Mouse (Mus musculus): ENCODE measurements at regions not wholly inside any gene's neighbourhood (a gene's known extent, or its start where the extent isn't known, plus 50 kb on each side); places are given as distances from the start of the nearest gene placed in this dataset.
"Not testable (repeated sequence)": the region's sequence is repeated elsewhere in the genome, so short reads cannot be mapped to it uniquely, and the experiment has no call there.

DNA sequence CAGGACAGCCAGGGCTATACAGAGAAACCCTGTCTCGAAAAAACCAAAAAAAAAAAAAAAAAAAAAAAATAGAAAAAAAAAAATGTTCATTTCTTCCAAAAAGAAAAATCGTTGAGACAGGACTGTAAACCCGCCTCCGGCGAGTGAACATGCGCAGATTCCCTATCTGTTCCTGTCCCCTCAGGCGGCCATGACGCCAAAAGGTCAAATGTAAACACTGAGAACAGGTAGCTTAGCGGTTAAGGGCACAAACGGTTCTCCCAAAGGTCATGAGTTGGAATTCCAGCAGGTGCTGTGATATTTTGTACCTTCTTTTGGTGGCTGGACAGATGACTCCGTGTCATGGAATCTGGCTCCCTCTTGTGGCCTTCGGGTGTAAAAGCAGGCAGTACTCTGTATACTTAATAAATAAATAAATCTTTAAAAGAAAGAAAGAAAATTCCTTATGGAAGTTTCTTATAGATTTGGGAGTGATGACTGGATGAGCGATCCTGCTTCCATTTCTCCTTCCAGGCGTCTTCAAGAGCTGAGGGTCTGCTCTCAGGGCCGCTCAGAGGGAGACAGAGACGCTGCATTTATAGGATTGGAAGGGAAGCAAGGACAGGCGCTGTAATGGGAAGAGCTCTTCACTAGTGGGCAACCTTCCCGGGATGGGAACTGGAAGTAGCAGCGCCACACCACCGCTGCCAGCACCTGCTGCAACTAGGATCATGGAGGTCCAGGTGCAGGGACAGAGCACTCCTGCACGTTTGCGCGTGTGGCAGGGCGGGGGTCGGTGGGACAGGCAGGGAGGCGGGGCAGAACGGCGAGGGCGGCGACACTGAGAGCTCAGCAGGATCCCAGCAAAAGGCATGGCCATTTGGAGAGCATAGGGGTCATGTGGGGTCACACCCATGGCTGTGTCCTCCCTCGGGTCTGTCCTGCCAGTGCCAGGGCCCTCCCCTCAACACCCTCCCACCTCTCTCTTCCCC lies 189.2 kb upstream of the Gm10767 start:
- H3K9ac ChIP-seq (ENCODE audit: low read length); H3K9me3 ChIP-seq (ENCODE audit: control insufficient read depth, low read length); H3K4me2 ChIP-seq (ENCODE audit: low read depth, low read length, severe bottlenecking); H3K4me3 ChIP-seq (ENCODE audit: low read depth, low read length); H3K27ac ChIP-seq (ENCODE audit: low read depth, low read length); H3K4me1 ChIP-seq (replicated peaks; ENCODE audit: control insufficient read depth, insufficient read depth, low read length); H3K27me3 ChIP-seq (ENCODE audit: control insufficient read depth, insufficient read depth, low read length); ATAC-seq (replicated peaks; ENCODE audit: low FRiP score); DNase-seq (ENCODE audit: low spot score); H3K36me3 ChIP-seq (ENCODE audit: control insufficient read depth, insufficient read depth, low read length): not testable (repeated sequence)
- 49% methylated on average over 26 of the region's 31 CpGs for whole genome bisulfite sequencing

DNA sequence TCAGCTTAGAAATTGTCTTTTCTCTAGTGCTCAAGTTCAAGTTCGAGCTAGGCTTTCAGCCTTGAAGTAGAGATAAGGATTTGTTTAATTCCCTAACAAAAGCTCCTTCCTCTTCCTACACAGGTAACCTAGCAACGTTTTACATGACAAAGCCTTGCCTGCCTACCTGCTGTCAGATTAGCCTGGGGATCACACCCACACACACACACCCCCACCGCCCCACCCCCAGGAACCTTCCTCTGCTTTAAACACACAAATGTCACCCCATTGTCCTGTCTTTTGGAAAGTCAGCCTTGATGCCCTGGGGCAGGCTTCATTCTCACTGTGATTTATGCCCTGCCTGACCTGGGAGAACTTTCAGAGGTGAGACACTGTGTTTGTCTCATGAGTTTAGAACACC lies 193.7 kb upstream of the Gm10767 start:
- H3K9me3 ChIP-seq (ENCODE audit: control insufficient read depth, low read length); H3K27ac ChIP-seq (ENCODE audit: low read depth, low read length); H3K9ac ChIP-seq (ENCODE audit: low read length); H3K4me1 ChIP-seq (replicated peaks; ENCODE audit: control insufficient read depth, insufficient read depth, low read length); ATAC-seq (replicated peaks; ENCODE audit: low FRiP score); H3K4me3 ChIP-seq (ENCODE audit: low read depth, low read length); H3K27me3 ChIP-seq (ENCODE audit: control insufficient read depth, insufficient read depth, low read length); H3K4me2 ChIP-seq (ENCODE audit: low read depth, low read length, severe bottlenecking); DNase-seq (ENCODE audit: low spot score); H3K36me3 ChIP-seq (ENCODE audit: control insufficient read depth, insufficient read depth, low read length): not testable (repeated sequence)
- 76% methylated on average over 3 of the region's 3 CpGs for WGBS

DNA sequence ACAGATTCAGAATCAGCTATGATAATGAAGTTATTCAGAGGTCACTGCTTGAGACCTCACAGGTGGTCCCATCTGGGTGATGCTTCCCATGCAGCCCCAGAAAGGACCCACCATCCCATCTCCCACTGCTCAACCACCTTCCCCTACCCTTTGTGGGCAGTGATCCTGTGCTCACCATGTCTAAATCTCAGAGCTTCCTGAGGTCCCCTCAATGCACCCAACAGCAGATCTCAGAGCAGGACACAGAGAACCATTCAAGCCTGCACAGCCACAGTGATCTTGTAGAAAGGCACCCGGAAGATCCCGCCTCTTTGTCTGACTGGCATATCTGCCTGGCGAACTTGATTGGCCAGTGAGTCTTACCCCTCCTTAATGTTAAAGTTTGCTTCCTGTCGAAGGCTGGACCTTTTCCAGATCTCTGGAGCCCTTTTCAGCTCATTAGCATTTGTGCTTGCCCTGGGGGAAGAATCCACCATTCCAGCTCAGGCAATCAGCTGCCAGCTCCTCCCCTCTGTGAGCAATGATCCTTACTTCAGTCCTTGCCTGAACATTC lies 206.7 kb upstream of the Gm10767 start:
- DNase-seq (ENCODE audit: low spot score); H3K27me3 ChIP-seq (ENCODE audit: control insufficient read depth, insufficient read depth, low read length); H3K9me3 ChIP-seq (ENCODE audit: control insufficient read depth, low read length); H3K4me1 ChIP-seq (replicated peaks; ENCODE audit: control insufficient read depth, insufficient read depth, low read length); H3K27ac ChIP-seq (ENCODE audit: low read depth, low read length); ATAC-seq (replicated peaks; ENCODE audit: low FRiP score); H3K4me2 ChIP-seq (ENCODE audit: low read depth, low read length, severe bottlenecking); H3K9ac ChIP-seq (ENCODE audit: low read length); H3K36me3 ChIP-seq (ENCODE audit: control insufficient read depth, insufficient read depth, low read length); H3K4me3 ChIP-seq (ENCODE audit: low read depth, low read length): not testable (repeated sequence)
- WGBS, result 83% methylated on average over 4 of the region's 4 CpGs

DNA sequence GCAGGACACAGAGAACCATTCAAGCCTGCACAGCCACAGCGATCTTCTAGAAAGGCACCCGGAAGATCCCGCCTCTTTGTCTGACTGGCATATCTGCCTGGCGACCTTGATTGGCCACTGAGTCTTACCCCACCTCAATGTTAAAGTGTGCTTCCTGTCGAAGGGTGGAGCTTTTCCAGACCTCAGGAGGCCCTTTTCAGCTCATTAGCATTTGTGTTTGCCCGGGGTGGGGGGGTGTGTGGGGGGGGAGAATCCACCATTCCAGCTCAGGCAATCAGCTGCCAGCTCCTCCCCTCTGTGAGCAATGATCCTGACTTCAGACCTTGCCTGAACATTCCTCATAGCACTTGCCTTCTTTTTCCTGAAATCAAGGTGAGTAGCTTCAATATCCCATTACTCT lies 223.9 kb upstream of the Gm10767 start:
- not testable (repeated sequence) for H3K4me2 ChIP-seq (ENCODE audit: low read depth, low read length, severe bottlenecking); H3K9me3 ChIP-seq (ENCODE audit: control insufficient read depth, low read length); H3K27me3 ChIP-seq (ENCODE audit: control insufficient read depth, insufficient read depth, low read length); H3K36me3 ChIP-seq (ENCODE audit: control insufficient read depth, insufficient read depth, low read length); H3K4me3 ChIP-seq (ENCODE audit: low read depth, low read length); H3K27ac ChIP-seq (ENCODE audit: low read depth, low read length); H3K9ac ChIP-seq (ENCODE audit: low read length); DNase-seq (ENCODE audit: low spot score); H3K4me1 ChIP-seq (replicated peaks; ENCODE audit: control insufficient read depth, insufficient read depth, low read length); ATAC-seq (replicated peaks; ENCODE audit: low FRiP score)
- WGBS, result 78% methylated on average over 5 of the region's 6 CpGs

DNA sequence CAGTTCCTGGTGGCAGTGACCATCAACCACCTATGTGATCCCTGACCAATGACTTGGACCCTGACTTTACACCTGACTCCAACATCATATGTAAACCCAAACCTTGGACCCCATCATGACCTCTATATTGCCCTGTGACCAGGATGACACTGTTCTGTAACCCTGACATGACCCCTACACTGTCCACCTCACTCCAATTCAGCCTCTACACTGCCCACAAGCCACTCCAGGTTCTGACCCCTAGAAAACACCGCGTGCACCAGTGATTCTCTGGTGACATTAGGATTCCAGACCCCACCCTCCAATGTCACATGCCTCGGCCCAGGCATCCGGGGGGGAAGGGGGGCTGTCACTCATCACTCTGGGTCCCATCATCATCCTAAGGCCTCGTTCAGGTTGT lies 201.3 kb upstream of the 2410141K09Rik start:
- not testable (repeated sequence) for H3K9ac ChIP-seq (ENCODE audit: low read length); H3K4me3 ChIP-seq (ENCODE audit: low read depth, low read length); H3K4me1 ChIP-seq (replicated peaks; ENCODE audit: control insufficient read depth, insufficient read depth, low read length); DNase-seq (ENCODE audit: low spot score); H3K36me3 ChIP-seq (ENCODE audit: control insufficient read depth, insufficient read depth, low read length); H3K4me2 ChIP-seq (ENCODE audit: low read depth, low read length, severe bottlenecking); H3K9me3 ChIP-seq (ENCODE audit: control insufficient read depth, low read length); ATAC-seq (replicated peaks; ENCODE audit: low FRiP score); H3K27ac ChIP-seq (ENCODE audit: low read depth, low read length); H3K27me3 ChIP-seq (ENCODE audit: control insufficient read depth, insufficient read depth, low read length)
- WGBS, result 86% methylated on average over 3 of the region's 5 CpGs

DNA sequence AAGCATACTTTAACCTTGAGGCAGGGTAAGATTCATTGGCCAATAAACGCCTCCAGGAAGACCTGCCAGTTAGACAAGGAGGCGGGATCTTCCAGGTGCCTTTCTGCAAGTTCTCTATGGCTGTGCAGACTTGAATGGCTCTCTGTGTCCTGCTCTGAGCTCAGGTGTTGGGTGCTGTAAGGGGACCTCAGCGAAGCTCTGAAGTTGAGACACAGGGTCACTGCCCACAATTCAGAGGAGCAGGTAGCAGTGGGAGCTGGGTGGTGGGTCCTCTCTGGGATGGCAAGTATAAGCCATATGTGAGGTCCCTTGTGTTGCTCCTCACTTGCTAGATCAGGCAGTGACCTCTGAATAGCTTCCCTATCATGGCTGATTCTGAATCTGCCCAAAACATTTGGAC lies 184.8 kb upstream of the 2410141K09Rik start:
- H3K4me3 ChIP-seq (ENCODE audit: low read depth, low read length); H3K4me2 ChIP-seq (ENCODE audit: low read depth, low read length, severe bottlenecking); H3K36me3 ChIP-seq (ENCODE audit: control insufficient read depth, insufficient read depth, low read length); H3K27ac ChIP-seq (ENCODE audit: low read depth, low read length); H3K27me3 ChIP-seq (ENCODE audit: control insufficient read depth, insufficient read depth, low read length); H3K9ac ChIP-seq (ENCODE audit: low read length); ATAC-seq (replicated peaks; ENCODE audit: low FRiP score); H3K4me1 ChIP-seq (replicated peaks; ENCODE audit: control insufficient read depth, insufficient read depth, low read length); H3K9me3 ChIP-seq (ENCODE audit: control insufficient read depth, low read length); DNase-seq (ENCODE audit: low spot score): not testable (repeated sequence)
- 59% methylated on average over 3 of the region's 3 CpGs for WGBS

DNA sequence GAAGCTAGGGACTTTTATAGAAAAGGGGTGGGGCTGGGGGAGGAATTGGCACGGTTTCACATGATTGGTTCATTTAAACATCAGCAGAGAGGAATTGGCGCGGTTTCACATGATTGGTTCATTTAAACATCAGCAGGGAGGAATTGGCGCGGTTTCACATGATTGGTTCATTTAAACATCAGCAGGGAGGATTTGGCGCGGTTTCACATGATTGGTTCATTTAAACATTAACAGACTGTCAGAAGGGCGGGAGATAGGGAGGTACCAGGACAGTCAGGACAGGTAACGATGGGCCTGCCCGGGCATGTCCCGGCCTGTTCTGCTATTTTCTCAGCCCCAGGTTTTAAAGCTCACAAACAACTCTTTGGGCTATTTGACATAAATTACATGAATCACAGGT lies 145.1 kb upstream of the 2410141K09Rik start:
- H3K9me3 ChIP-seq (ENCODE audit: control insufficient read depth, low read length); DNase-seq (ENCODE audit: low spot score); H3K27me3 ChIP-seq (ENCODE audit: control insufficient read depth, insufficient read depth, low read length); H3K4me1 ChIP-seq (replicated peaks; ENCODE audit: control insufficient read depth, insufficient read depth, low read length); H3K36me3 ChIP-seq (ENCODE audit: control insufficient read depth, insufficient read depth, low read length); H3K9ac ChIP-seq (ENCODE audit: low read length); H3K4me3 ChIP-seq (ENCODE audit: low read depth, low read length); H3K27ac ChIP-seq (ENCODE audit: low read depth, low read length); H3K4me2 ChIP-seq (ENCODE audit: low read depth, low read length, severe bottlenecking); ATAC-seq (replicated peaks; ENCODE audit: low FRiP score): not testable (repeated sequence)
- WGBS, result 94% methylated on average over 11 of the region's 11 CpGs

DNA sequence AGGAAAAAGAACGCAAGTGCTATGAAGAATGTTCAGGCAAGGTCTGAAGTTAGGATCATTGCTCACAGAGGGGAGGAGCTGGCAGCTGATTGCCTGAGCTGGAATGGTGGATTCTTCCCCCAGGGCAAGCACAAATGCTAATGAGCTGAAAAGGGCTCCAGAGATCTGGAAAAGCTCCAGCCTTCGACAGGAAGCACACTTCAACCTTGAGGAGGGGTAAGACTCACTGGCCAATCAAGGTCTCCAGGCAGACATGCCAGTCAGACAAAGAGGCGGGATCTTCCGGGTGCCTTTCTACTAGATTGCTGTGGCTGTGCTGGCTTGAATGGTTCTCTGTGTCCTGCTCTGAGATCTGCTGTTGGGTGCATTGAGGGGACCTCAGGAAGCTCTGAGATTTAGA lies 122.7 kb upstream of the 2410141K09Rik start:
- H3K4me1 ChIP-seq (replicated peaks; ENCODE audit: control insufficient read depth, insufficient read depth, low read length); H3K27ac ChIP-seq (ENCODE audit: low read depth, low read length); DNase-seq (ENCODE audit: low spot score); H3K4me2 ChIP-seq (ENCODE audit: low read depth, low read length, severe bottlenecking); H3K9ac ChIP-seq (ENCODE audit: low read length); H3K27me3 ChIP-seq (ENCODE audit: control insufficient read depth, insufficient read depth, low read length); H3K4me3 ChIP-seq (ENCODE audit: low read depth, low read length); ATAC-seq (replicated peaks; ENCODE audit: low FRiP score); H3K36me3 ChIP-seq (ENCODE audit: control insufficient read depth, insufficient read depth, low read length); H3K9me3 ChIP-seq (ENCODE audit: control insufficient read depth, low read length): not testable (repeated sequence)
- 80% methylated on average over 4 of the region's 4 CpGs for WGBS

DNA sequence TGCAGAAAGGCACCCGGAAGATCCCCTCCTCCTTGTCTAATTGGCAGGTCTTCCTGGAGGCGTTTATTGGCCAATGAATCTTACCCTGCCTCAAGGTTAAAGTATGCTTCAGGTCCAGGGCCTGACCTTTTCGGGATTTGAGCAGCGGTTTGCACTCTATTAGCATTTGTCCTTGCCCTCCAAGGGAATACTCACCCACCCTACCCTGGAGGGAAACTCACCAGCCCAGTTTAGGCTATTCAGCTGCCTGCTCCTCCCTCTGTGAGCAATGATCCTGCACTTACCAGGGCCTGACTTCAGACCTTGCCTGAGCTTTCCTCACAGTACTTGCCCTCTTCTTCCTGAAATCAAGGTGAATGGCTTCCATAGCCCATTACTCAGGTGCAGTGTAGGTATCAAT lies 115.5 kb upstream of the 2410141K09Rik start:
- DNase-seq (ENCODE audit: low spot score); H3K9me3 ChIP-seq (ENCODE audit: control insufficient read depth, low read length); H3K9ac ChIP-seq (ENCODE audit: low read length); H3K27me3 ChIP-seq (ENCODE audit: control insufficient read depth, insufficient read depth, low read length); H3K4me1 ChIP-seq (replicated peaks; ENCODE audit: control insufficient read depth, insufficient read depth, low read length); H3K27ac ChIP-seq (ENCODE audit: low read depth, low read length); ATAC-seq (replicated peaks; ENCODE audit: low FRiP score); H3K4me2 ChIP-seq (ENCODE audit: low read depth, low read length, severe bottlenecking); H3K36me3 ChIP-seq (ENCODE audit: control insufficient read depth, insufficient read depth, low read length); H3K4me3 ChIP-seq (ENCODE audit: low read depth, low read length): not testable (repeated sequence)
- WGBS, result 54% methylated on average over 4 of the region's 4 CpGs
